11 mouse cellular contexts compared by ENCODE assay signal in genomic region chr2:119803618-119804274, GRCm38 (mm10). TPM values are rescaled to one million over a fixed set of nuclear protein-coding genes. Genes with fewer than 3 reads are reported as not detected.
DNase-seq lines count a peak whose midpoint lies in the region; ATAC-seq and TF ChIP-seq lines count a peak whose summit lies in the region.
"Had no signal": no experiment of that assay in that cellular context is flagged by ENCODE, and none has a peak within 500 bp of the region (broad histone marks: within the 10 kb centered on the region; RNA-seq: fewer than 3 reads in every experiment).

No protein-coding gene starts in this region.

- H3K36me3 ChIP-seq in E14TG2a.4 (ENCODE audit: insufficient read depth, low read length), result peaks cover 74% of the 10 kb centered on the region
- H3K36me3 ChIP-seq in midbrain, embryonic 12.5 days, result peaks cover 26% of the 10 kb centered on the region

- no peaks in the 10 kb centered on the region for H3K9me3 ChIP-seq in E14TG2a.4 (ENCODE audit: low read length)
- no peaks in the 10 kb centered on the region for H3K9me3 ChIP-seq in midbrain, embryonic 12.5 days

- intact Hi-C loops in heart, postnatal 14 days (cut with DNase I), result no loop called here

- peak overlapping the region; percentile 34 for H3K4me2 ChIP-seq in midbrain, embryonic 12.5 days (replicated peaks)

- H3K4me1 ChIP-seq in E14TG2a.4 (replicated peaks; ENCODE audit: low read depth, low read length), result peaks cover 86% of the 10 kb centered on the region
- H3K4me1 ChIP-seq in midbrain, embryonic 12.5 days, result peaks cover 56% of the 10 kb centered on the region

- peak overlapping the region; percentile 64 for H3K27ac ChIP-seq in midbrain, embryonic 12.5 days (replicated peaks)

- no peak overlapping the region for H3K9ac ChIP-seq in midbrain, embryonic 12.5 days (replicated peaks)

- peak overlapping the region; percentile 68 for H3K4me3 ChIP-seq in E14TG2a.4 (replicated peaks; ENCODE audit: low read length)
- no peak overlapping the region for H3K4me3 ChIP-seq in midbrain, embryonic 12.5 days

- DNase-seq in heart, postnatal 4 days, result peak; percentile 48
- no peak for DNase-seq in heart, postnatal 14 days
- DNase-seq in ZHBTc4 (ENCODE audit: low read depth, low spot score), result peak; percentile 53
- no peak for DNase-seq in thymus, postnatal 10 days (ENCODE audit: low spot score in 2 of 2)
- no peak for DNase-seq in adrenal gland, postnatal 36 days
- DNase-seq: thymus, postnatal 25 days had no signal

- no peak for ATAC-seq in midbrain, embryonic 12.5 days (ENCODE audit: low FRiP score, low read depth)
- ATAC-seq in inflammation-experienced regulatory T-cells, adult 6 months, result no peak

- no peaks in the 10 kb centered on the region for H3K27me3 ChIP-seq in E14TG2a.4 (ENCODE audit: insufficient read depth, low read length)
- H3K27me3 ChIP-seq in midbrain, embryonic 12.5 days, result peaks cover 38% of the 10 kb centered on the region

- TF ChIP-seq CTCF in E14TG2a.4 (conservative IDR thresholded peaks at IDR 0.05; ENCODE audit: low read length), result no peak

- 13% methylated on average over 6 of the region's 6 CpGs for WGBS in midbrain, embryonic 12.5 days

RNA-seq across cellular contexts. Expression of gene Tyro3, which starts 6.2 kb away (rescaled TPM):
- 1 to 10 TPM; 9.5 to 9.7 TPM for total RNA-seq in heart, postnatal 4 days (2021)
- total RNA-seq in heart, postnatal 14 days (2021), result 1 to 10 TPM; 2.1 to 4.5 TPM
- 25.7 and 29.2 TPM in 2 replicates for polyA plus RNA-seq in midbrain, embryonic 12.5 days (2016; fragmentation: Nextera tagmentation; extraction: Ambion mirVana)
- 1 to 10 TPM; 1.5 to 2.1 (median 1.6) TPM for polyA plus RNA-seq in inflammation-experienced regulatory T-cells, adult 6 months (2017; shearing (Covaris generic))
- total RNA-seq in adrenal gland, postnatal 36 days (2021), result 1 to 10 TPM; 3.5 to 4.7 TPM

RNA-seq across cellular contexts. Expression of gene Rpap1, which starts 16.4 kb away (rescaled TPM):
- 10 to 100 TPM; 16.1 to 18.7 TPM for total RNA-seq in heart, postnatal 4 days (2021)
- total RNA-seq in heart, postnatal 14 days (2021), result 10 to 100 TPM; 13.2 to 13.3 TPM
- 35.4 and 35.9 TPM in 2 replicates for polyA plus RNA-seq in midbrain, embryonic 12.5 days (2016; fragmentation: Nextera tagmentation; extraction: Ambion mirVana)
- polyA plus RNA-seq in inflammation-experienced regulatory T-cells, adult 6 months (2017; shearing (Covaris generic)), result 10 to 100 TPM; 13.7 to 20.3 (median 14.9) TPM
- total RNA-seq in adrenal gland, postnatal 36 days (2021), result 10 to 100 TPM; 13.4 to 17.8 TPM

RNA-seq across cellular contexts. Expression of gene Ltk, which starts 43.5 kb away (rescaled TPM):
- under 1 TPM in 1 of 2 experiments, not detected in 1; 0.16 TPM for total RNA-seq in heart, postnatal 4 days (2021)
- not detected for total RNA-seq in heart, postnatal 14 days (2021)
- 0.26 and 0.50 TPM in 2 replicates for polyA plus RNA-seq in midbrain, embryonic 12.5 days (2016; fragmentation: Nextera tagmentation; extraction: Ambion mirVana)
- under 1 TPM in 1 of 3 experiments, not detected in 2; 0.15 TPM for polyA plus RNA-seq in inflammation-experienced regulatory T-cells, adult 6 months (2017; shearing (Covaris generic))
- under 1 TPM; 0.79 to 0.86 TPM for total RNA-seq in adrenal gland, postnatal 36 days (2021)
- polyA plus RNA-seq: heart, embryonic 16.5 days; limb, embryonic 11.5 days had no signal

Comparison
In these comparisons a context has a peak if more than half of its experiments do, and no peak if none do; other contexts are left out.
1. DNase-seq: peak in heart, postnatal 4 days (single experiment) and ZHBTc4 (single experiment); none in heart, postnatal 14 days (0 of 2), thymus, postnatal 10 days (0 of 2) and adrenal gland, postnatal 36 days (0 of 2).